Mouse (Mus musculus): ENCODE results near the gene Lsamp. TPM values are rescaled to one million over a fixed set of nuclear protein-coding genes. Genes with fewer than 3 reads are reported as not detected.

Lsamp gene
- total RNA-seq, 2 experiments from 2014 or later, result 0.56 to 1.2 TPM

DNA sequence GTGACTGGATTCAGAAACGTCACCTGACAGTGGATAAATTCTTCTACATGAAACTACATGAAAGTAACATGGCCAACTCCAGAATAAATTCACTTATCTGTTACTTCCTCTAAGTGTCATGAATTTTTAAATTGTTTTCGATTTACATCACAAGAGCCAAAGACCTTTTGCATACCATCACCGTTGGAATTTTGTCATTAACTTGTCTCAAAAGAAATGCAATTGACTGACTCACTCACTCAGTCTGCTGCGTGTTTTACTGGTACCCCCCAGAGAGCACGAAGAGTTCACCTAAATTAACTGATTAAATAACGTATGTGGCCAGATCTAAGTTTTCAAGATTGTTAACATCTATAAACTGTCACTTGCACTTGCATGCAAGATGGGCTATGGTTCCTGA is 672.7 kb downstream of the Lsamp start:
- DNase-seq, result no peak

- DNase-seq, result no peak
Measured at GRCm38 (mm10) chr16:40685531-40685930, 701.4 kb downstream of the Lsamp start.

DNA sequence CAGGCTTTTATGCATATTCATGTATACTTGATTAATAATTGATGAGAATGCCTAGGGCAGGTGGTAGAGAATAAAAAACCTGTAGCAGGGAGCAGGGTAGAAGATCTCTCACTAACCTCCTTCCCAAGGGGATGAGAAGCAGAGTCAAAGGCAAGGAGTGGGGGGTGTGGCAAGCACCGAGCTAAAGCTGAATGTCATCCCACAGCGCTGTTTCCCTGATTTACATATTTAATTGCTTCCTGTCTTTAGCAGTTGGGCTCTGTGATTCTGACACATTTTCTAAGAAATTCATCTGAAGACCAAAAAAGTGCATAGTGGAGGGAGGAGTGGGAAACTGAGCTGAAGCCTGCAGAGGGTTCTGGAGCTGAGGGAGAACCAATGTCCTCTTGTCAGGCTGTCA is 708.1 kb downstream of the Lsamp start:
- no peak for DNase-seq

GRCm38 (mm10) chr16:40697253-40697652 is 713.1 kb downstream of the Lsamp start:
- no peak for DNase-seq

- DNase-seq, result no peak
Measured at GRCm38 (mm10) chr16:40708558-40708957, 724.4 kb downstream of the Lsamp start.

GRCm38 (mm10) chr16:40709574-40709973 is 725.4 kb downstream of the Lsamp start:
- no peak for DNase-seq

DNA sequence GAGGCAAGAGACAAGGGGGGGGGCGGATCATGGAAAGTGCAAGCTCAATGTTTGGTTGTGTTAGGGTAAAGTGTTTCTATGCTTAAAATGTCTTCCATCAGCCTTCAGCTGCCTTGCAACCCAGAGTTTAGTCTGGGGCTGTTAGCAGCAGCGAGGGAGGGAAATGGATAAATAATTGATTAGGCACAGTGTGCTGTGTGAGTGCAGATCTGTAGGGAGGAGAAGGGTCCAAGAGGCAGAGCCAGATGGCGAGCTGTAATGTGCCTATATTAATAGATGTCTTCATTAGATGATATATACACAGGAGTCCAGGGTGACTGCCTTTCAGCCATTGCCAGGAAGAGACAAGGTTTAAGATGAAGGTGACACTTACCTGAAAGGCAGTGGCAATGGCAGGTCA is 725.9 kb downstream of the Lsamp start:
- DNase-seq, result no peak

- DNase-seq, result no peak
Measured at GRCm38 (mm10) chr16:40710491-40710890, 726.3 kb downstream of the Lsamp start.

- no peak for DNase-seq
Measured at GRCm38 (mm10) chr16:40713725-40714124, 729.6 kb downstream of the Lsamp start.

GRCm38 (mm10) chr16:40739015-40739414 is 754.9 kb downstream of the Lsamp start:
- DNase-seq, result peak; percentile 9

DNA sequence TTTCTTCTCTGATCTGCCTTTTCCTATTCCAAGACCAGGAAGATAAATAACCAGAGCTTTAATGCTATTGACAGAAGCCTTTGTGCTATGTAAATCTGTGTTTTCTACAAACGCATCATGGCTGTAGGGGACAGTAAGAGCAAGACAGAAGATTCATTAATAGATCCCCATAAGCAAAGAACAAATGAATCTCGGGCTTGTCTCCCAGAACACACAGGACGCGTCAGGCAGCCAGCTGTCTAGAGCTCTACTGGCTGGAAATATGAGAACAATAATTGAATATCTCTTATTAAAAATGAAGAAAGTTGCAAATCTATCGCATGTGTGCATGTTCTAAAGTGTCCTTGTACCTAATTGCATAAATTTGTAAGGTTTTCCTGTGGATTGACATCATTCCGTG is 755.6 kb downstream of the Lsamp start:
- DNase-seq, result no peak

GRCm38 (mm10) chr16:40740273-40740672 is 756.1 kb downstream of the Lsamp start:
- DNase-seq, result no peak

GRCm38 (mm10) chr16:40827191-40827590 is 843.0 kb downstream of the Lsamp start:
- no peak for DNase-seq

DNA sequence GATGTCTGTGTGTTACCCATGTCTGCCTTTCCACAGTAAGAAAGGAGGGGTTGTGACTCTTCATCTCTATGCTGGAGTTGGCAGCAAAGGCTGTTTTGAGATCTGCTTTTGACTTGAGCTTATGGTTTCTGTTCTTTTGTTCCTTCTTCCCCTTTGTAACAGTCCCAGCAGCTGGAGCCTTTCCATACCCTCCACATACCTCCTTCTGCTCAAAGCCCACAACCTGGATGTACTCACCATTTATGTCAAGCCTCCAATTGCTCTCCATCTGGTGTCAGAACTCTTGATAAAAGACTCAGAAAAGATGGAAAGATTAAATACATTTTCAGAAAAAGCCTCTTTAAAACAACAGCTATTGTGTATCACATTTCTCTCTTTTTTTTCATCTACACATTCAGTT is 847.4 kb downstream of the Lsamp start:
- DNase-seq, result no peak

GRCm38 (mm10) chr16:40841765-40842164 is 857.6 kb downstream of the Lsamp start:
- no peak for DNase-seq

GRCm38 (mm10) chr16:40866733-40867132 is 882.6 kb downstream of the Lsamp start:
- DNase-seq, result no peak

DNA sequence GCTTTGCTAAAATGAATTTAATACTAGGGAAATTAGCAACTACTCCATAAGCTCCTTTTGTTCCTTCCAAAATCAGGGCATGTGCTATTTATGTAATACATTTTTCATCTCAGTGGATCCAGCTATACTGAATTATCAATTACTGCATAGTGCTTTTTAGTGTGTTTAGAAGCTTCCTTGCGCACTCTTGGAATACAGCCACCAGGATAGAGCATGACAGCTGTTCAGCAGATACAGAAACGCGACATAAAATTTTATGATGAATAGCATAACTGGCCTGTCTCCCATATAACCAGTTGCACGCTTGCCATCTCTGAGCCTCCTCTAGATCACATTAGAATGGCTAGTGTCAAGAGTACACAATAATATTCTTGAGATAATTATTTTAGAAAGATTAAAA is 894.1 kb downstream of the Lsamp start:
- DNase-seq, result no peak

DNA sequence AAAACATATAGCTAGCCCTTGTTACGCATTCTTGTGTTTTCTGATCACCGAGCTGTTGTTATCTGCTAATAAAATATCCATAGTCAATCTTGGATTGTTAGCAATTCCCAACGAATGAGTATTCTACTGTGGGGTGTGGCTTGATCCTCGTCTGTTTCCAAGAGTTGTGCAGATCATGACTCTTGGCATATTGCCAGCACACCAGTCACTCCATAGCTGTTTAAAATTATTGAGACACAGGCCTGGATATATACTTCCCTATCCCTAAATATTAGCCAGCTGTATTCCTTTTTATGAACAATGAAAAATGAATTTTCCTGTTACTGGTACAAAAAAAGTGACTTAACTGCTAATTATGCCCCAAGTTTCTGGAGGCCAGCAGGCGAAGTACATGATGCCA is 897.8 kb downstream of the Lsamp start:
- DNase-seq, result no peak

DNA sequence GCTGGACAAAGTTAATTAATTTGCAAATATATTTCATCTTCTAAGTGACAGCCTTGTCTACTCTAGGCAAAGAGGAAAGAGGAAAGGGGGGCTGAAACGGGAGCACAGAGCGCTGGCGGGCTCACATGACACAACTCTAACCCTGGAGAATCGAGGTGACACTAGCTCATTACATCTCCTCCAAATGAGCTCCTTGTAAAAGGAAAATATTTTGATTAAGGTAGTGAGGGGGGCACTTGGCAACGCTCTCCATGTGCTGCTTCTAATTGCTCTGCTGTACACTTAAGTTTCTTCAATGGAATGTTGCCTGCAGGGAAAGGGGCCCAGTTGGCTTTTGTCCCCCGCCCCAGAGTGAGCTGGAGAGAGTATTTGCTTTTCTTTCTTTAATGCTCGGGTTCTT is 907.2 kb downstream of the Lsamp start:
- no peak for DNase-seq

DNA sequence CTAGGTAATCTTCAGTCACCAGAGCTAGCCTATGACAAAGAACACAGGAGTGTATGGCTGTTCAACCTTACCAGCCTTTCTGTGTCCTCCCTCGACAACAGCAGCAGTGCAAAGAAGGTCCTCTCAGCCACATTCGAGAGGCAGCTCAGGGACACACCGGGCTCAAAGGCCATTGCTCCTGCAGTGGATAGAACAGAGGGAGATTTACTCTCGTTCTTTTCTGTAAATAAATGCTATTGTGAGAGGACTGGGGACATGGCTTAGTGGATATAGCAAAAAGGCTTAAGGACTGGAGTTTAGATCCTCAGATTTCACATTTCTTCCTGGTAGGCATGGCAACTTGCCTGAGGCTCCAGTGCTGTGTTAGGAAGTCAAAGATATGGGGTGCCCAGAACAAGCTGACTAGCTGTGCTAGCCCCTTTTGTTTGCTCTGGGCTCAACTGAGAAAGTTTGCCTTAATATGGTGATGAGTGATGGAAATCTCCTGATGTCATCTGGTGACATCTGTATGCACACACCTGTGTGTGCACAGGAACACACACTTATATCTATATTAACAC is 913.7 kb downstream of the Lsamp start:
- DNase-seq, result no peak

DNA sequence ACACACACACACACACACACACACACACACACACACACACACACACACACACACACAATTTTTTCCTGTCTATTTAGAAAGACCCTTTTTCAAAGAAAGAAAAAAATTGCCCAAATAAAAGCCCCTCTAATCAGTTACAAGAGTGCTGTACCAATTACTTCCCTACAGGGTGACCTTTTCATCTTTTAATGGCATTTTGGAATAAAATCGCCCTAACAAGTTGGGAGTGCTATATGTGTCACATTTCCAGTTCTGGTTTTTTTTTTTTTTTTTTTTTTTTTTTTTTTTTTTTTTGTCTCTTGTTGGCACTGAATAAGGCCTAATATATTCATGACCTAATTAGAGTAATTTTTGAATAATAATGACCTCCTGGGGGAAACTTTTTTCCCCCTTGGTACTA is 923.7 kb downstream of the Lsamp start:
- no peak for DNase-seq

DNA sequence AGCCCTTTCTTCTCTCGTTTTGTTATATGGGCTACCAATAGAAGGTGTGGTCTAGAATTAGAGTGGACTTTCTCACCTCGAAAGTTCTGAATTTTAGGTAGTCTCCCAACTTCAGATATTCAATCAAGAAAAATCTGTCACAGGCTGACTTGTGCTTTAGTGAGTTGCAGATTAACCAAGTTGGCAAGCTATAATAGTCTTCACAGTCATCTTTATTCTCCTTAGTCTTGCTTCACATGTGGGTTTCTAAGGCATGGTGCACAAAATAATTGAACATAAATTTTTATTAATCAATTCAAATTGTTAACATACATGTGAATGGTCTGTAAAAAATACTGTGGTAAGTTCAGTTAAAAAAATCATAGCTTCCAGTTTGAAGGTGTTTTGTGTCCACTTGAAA is 930.0 kb downstream of the Lsamp start:
- no peak for DNase-seq

- no peak for DNase-seq
Measured at GRCm38 (mm10) chr16:40930596-40930995, 946.4 kb downstream of the Lsamp start.

GRCm38 (mm10) chr16:40942266-40942665 is 958.1 kb downstream of the Lsamp start:
- DNase-seq, result no peak

GRCm38 (mm10) chr16:40945834-40946233 is 961.7 kb downstream of the Lsamp start:
- DNase-seq, result no peak

All from gastrocnemius, postnatal 25 days (tissue).